Mouse (Mus musculus) ES-E14 (cell line): ENCODE results near the gene Chd6. TPM values are rescaled to one million over a fixed set of nuclear protein-coding genes. Genes with fewer than 3 reads are reported as not detected.

Experiments
- DNase-seq: peaks from one replicate; pipeline ENCODE4 v3.0.0-alpha.2; 2013; ENCODE audit warnings: low read depth, low spot score
- H3K27ac ChIP-seq: 2 replicates; pipeline ENCODE4 v1.5.1; 2012; ENCODE audit warnings: low read depth, mild to moderate bottlenecking, low read length, moderate library complexity, mixed read lengths; ENCODE audit not compliant: poor library complexity, insufficient read depth, severe bottlenecking
- H3K36me3 ChIP-seq: 2 replicates; pipeline ENCODE4 v1.6.1; 2012; ENCODE audit warnings: mild to moderate bottlenecking, low read length, moderate library complexity, mixed read lengths; ENCODE audit not compliant: control insufficient read depth, poor library complexity, insufficient read depth, severe bottlenecking
- H3K4me1 ChIP-seq, 2 experiments: fragments of 150-350 bp in 1 of 2; sonication (generic) in 1 of 2; 2 replicates each; pipeline ENCODE4 v1.6.1; 2012; ENCODE audit warnings: low read length in 2 of 2, mild to moderate bottlenecking in 1 of 2, mixed read lengths in 1 of 2; ENCODE audit not compliant: control insufficient read depth in 2 of 2, insufficient read depth in 2 of 2, poor library complexity in 1 of 2
- H3K4me3 ChIP-seq, 2 experiments: fragments of 150-350 bp in 1 of 2; sonication (generic) in 1 of 2; 2 replicates each; pipeline ENCODE4 v1.5.1; 2012; ENCODE audit warnings: low read length in 2 of 2, low read depth in 1 of 2, mild to moderate bottlenecking in 1 of 2, mixed read lengths in 1 of 2; ENCODE audit not compliant: insufficient read depth in 1 of 2, poor library complexity in 1 of 2, severe bottlenecking in 1 of 2
- H3K9ac ChIP-seq: 2 replicates; pipeline ENCODE4 v1.6.1; 2012; ENCODE audit warnings: low read depth, mild to moderate bottlenecking, low read length, mixed read lengths; ENCODE audit not compliant: poor library complexity, insufficient read depth, severe bottlenecking
- H3K9me3 ChIP-seq: fragments of 150-350 bp; sonication (generic); 2 replicates; pipeline ENCODE4 v1.6.1; 2012; ENCODE audit warnings: low read depth, mild to moderate bottlenecking, low read length; ENCODE audit not compliant: control insufficient read depth, insufficient read depth
- CHD2 ChIP-seq: IDR thresholded peaks from 2 replicates; pipeline ENCODE4 v1.6.1; 2014; ENCODE audit warnings: mild to moderate bottlenecking, low read depth, low read length, inconsistent platforms
- HCFC1 ChIP-seq: IDR thresholded peaks from 2 replicates; pipeline ENCODE4 v1.6.1; 2012; ENCODE audit warnings: low read length, inconsistent platforms, borderline replicate concordance; ENCODE audit not compliant: insufficient read depth
- MAFK ChIP-seq: IDR thresholded peaks from 2 replicates; pipeline ENCODE4 v1.6.1; 2014; ENCODE audit warnings: mild to moderate bottlenecking, low read depth, low read length, inconsistent platforms; ENCODE audit not compliant: insufficient read depth
- ZC3H11A ChIP-seq: IDR thresholded peaks from 2 replicates; pipeline ENCODE4 v1.6.1; 2012; ENCODE audit warnings: low read depth, mild to moderate bottlenecking, inconsistent platforms, low read length, borderline replicate concordance
- ZNF384 ChIP-seq: IDR thresholded peaks from 2 replicates; pipeline ENCODE4 v1.6.1; 2012; ENCODE audit warnings: low read depth, low read length, inconsistent platforms
- in situ Hi-C, 2 experiments: fragments of 600-800 bp; cut with MboI; formaldehyde crosslinking; loops; one replicate each; pipeline ENCODE4 v1.15.1; 2025; ENCODE audit warnings: low sequenced_read_pairs in 2 of 2, inconsistent platforms in 1 of 2; ENCODE audit not compliant: unreplicated experiment in 2 of 2
- total RNA-seq: library from RNA; depleted of rRNA; stranded (reverse); fragments of 300-350 nt; gene quantifications from 2 replicates; pipeline ENCODE4 v1.2.3, GENCODE M21; 2012

Gene Chd6
- total RNA-seq, 1 experiment, result 50.7 TPM

DNA sequence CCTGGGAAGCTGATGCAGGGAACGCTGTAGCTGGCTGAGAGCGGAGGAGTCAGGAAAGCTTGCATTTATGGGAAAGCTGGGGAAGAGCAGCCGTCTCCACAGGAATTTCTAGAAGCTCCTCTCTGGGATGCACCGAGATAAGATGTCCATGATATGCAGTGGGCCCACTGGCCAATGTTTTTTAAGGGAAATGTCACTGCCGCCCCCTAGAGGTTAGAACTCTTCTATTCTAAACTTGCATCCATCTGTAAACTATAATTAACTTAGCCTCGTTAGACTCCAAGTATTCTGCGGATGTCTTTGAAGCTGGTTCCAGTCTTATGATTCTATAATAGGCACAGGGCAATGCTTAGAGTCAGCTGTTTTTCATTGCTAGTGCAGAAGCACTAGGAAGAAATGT is 153.5 kb downstream of the Chd6 start:
- Histone ChIP-seq H3K9me3 (no peaks in the 10 kb centered on the region), H3K9ac (no peak overlapping the region), H3K27ac (no peak overlapping the region), H3K4me3 (no peak overlapping the region), H3K36me3 (peaks cover 31% of the 10 kb centered on the region), H3K4me1 (peaks cover 2 to 5% of the 10 kb centered on the region in 2 experiments; a peak in 2 of 4 replicates)
- in situ Hi-C loops, result no loop called here
- no peak for DNase-seq
- TF ChIP-seq CHD2 (no peak), MAFK (no peak), HCFC1 (no peak), ZC3H11A (no peak), ZNF384 (no peak)

DNA sequence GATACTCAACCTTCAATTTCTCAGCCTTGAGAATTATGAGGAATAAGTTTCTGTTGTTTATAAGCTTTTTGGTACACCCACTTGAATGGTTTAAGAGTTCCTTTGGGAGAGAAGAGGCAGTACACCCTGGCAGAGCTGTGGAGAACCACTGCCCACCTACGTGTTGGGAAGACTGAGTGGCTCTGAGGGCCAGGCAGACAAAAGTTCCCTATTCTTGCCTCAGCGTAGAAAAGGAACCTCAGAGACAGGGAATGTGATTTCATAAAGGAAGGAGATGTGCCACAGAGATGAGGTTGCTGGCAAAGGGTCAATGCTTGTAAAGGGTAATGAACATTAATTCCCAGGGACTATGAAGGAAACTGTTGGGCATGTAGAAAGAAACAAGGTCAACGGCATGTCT is 154.3 kb downstream of the Chd6 start:
- H3K4me3 ChIP-seq, result no peak overlapping the region
- H3K9ac ChIP-seq, result no peak overlapping the region
- H3K9me3 ChIP-seq, result no peaks in the 10 kb centered on the region
- DNase-seq, result no peak
- no peak for TF ChIP-seq ZC3H11A
- no peak for TF ChIP-seq CHD2
- no peak for TF ChIP-seq MAFK
- TF ChIP-seq HCFC1, result no peak
- no peak for TF ChIP-seq ZNF384
- peaks cover 2 to 5% of the 10 kb centered on the region in 2 experiments; a peak in 2 of 4 replicates for H3K4me1 ChIP-seq
- peaks cover 35% of the 10 kb centered on the region for H3K36me3 ChIP-seq
- H3K27ac ChIP-seq, result no peak overlapping the region
- in situ Hi-C loops, result no loop called here

DNA sequence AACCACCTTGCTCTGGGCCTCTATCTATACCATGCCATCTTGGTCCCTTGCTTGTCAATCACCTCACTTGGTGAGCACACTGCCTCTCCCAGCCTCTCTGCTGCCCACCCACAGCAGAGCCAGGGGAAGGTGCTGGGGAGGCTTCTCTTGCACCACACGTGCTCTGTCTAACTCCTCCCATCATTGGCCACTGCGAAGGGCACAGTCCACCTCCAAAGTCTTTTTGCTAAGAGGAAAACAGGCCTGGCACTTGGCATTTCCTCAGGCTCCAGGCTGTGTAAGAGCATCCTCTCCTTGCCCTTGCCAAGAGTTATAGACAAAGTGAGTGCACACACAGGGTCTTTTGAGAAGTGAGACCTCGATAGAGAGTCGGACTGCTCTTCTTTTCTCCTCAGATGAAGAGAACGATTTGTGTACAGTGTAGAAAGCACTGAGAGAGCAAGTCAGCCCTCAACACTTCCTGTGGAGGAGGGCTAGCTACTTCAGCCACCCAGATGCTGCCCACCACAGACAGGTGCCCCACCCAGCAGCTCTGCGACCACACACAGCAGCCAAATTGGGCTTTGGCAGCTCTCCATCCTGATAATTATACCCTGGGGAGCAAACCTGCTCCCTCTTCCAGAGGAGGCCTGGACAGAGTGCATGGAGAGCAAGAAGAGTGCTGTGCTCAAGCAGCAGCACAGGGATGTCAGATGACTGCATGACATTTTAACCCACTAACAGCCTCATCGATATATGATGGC is 155.6 kb downstream of the Chd6 start:
- Histone ChIP-seq H3K27ac (no peak overlapping the region), H3K4me1 (peaks cover 2 to 5% of the 10 kb centered on the region in 2 experiments; a peak in 2 of 4 replicates), H3K36me3 (peaks cover 42% of the 10 kb centered on the region), H3K9me3 (no peaks in the 10 kb centered on the region), H3K4me3 (no peak overlapping the region), H3K9ac (no peak overlapping the region)
- in situ Hi-C loops, result no loop called here
- no peak for DNase-seq
- TF ChIP-seq ZC3H11A (no peak), CHD2 (no peak), ZNF384 (no peak)

DNA sequence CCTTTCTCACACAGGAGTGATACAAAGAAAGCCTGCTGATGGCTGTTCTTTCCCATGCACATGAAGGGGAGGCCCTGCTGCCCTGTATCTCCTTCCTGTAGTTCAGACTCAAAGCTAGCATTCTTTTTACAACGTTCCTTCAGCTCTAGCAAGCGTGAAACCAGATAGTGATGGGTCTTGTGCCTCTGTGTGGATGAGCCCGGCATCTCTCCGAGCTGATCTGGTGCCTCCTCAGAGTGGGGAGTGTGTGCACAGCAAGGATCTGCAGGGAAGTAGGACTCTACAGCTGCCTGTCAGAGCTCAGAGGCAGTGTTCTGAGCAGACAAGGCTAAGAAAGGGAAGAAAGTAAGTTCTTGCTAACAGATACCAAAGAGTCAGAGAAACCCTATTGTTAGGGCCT is 157.3 kb downstream of the Chd6 start:
- no peaks in the 10 kb centered on the region for H3K4me1 ChIP-seq
- H3K9ac ChIP-seq, result no peak overlapping the region
- no peak for TF ChIP-seq CHD2
- no peak for TF ChIP-seq ZNF384
- no peak for TF ChIP-seq MAFK
- TF ChIP-seq ZC3H11A, result no peak
- TF ChIP-seq HCFC1, result no peak
- H3K9me3 ChIP-seq, result no peaks in the 10 kb centered on the region
- no peak overlapping the region for H3K4me3 ChIP-seq
- in situ Hi-C loops, result no loop called here
- no peak overlapping the region for H3K27ac ChIP-seq
- DNase-seq, result no peak
- peaks cover 37% of the 10 kb centered on the region for H3K36me3 ChIP-seq

DNA sequence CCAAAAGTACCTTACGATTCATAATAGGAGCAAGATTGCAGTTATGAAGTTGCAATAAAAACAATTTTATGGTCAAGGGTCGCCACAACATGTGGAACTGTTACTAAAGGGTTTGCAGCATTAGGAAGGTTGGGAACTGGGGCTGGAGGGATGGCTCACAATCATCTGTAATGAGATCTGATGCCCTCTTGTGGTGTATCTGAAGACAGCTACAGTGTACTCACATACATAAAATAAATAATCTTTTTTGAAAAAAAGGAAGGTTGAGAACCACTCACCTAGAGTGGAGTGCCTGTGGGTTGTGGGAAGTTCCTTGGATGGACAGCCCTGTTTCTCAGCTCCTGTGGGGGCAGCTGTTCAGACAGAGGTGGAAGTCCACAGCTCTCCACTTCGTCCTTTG is 166.4 kb downstream of the Chd6 start:
- Histone ChIP-seq H3K4me1 (no peaks in the 10 kb centered on the region), H3K36me3 (no peaks in the 10 kb centered on the region), H3K9me3 (no peaks in the 10 kb centered on the region), H3K4me3 (no peak overlapping the region), H3K9ac (no peak overlapping the region), H3K27ac (no peak overlapping the region)
- TF ChIP-seq MAFK, result no peak
- TF ChIP-seq CHD2, result no peak
- no peak for TF ChIP-seq ZNF384
- TF ChIP-seq ZC3H11A, result no peak
- TF ChIP-seq HCFC1, result no peak
- DNase-seq, result no peak
- in situ Hi-C loops, result no loop called here
